Mouse (Mus musculus) spleen, adult 2 months (tissue): Measurements from ENCODE around the gene Blnk. TPM values are rescaled to one million over a fixed set of nuclear protein-coding genes. Genes with fewer than 3 reads are reported as not detected.

ENCODE experiments used
- DNase-seq, 2 experiments: peaks; one replicate each; pipeline versions ENCODE4 v3.0.0 to v3.0.0-alpha.2; 2012 to 2021; ENCODE audit warnings: low spot score in 2 of 2, low read depth in 1 of 2
- H3K27ac ChIP-seq: fragments of 200-500 bp; 2 replicates; pipeline ENCODE4 v1.5.1; 2012; ENCODE audit warnings: low read length, inconsistent platforms; ENCODE audit not compliant: insufficient read depth
- H3K27me3 ChIP-seq: fragments of 200-500 bp; 2 replicates; pipeline ENCODE4 v1.6.1; 2012; ENCODE audit warnings: mild to moderate bottlenecking, moderate library complexity, low read length, inconsistent platforms; ENCODE audit not compliant: control insufficient read depth, insufficient read depth
- H3K36me3 ChIP-seq: fragments of 200-500 bp; 2 replicates; pipeline ENCODE4 v1.6.1; 2012; ENCODE audit warnings: mild to moderate bottlenecking, low read length, inconsistent platforms; ENCODE audit not compliant: control insufficient read depth, insufficient read depth
- H3K4me1 ChIP-seq: fragments of 200-500 bp; 2 replicates; pipeline ENCODE4 v1.6.1; 2011; ENCODE audit warnings: inconsistent platforms; ENCODE audit not compliant: control insufficient read depth, insufficient read depth, insufficient read length
- H3K4me3 ChIP-seq: fragments of 200-500 bp; 2 replicates; pipeline ENCODE4 v1.5.1; 2011; ENCODE audit warnings: mild to moderate bottlenecking, inconsistent platforms; ENCODE audit not compliant: insufficient read depth, insufficient read length; ENCODE audit errors: extremely low read depth
- CTCF ChIP-seq: fragments of 200-500 bp; IDR thresholded peaks from 2 replicates; pipeline ENCODE4 v1.5.1; 2011; ENCODE audit warnings: mild to moderate bottlenecking, inconsistent platforms; ENCODE audit not compliant: insufficient read depth, insufficient read length, insufficient replicate concordance; ENCODE audit errors: extremely low read depth
- POLR2A ChIP-seq: fragments of 200-500 bp; IDR thresholded peaks from 2 replicates; pipeline ENCODE4 v1.6.1; 2011; ENCODE audit warnings: low read depth, low read length, inconsistent platforms
- WGBS: fragments of 180-500 bp; shearing (Covaris S2); methylation state at CpG from one replicate; pipeline ENCODE4 v1.1.7; 2018; 5-methylcytosine and 5-hydroxymethylcytosine counted together
- polyA plus RNA-seq: library from polyadenylated mRNA; depleted of rRNA; stranded (reverse); fragments of >200 nt; gene quantifications from 2 replicates; pipeline ENCODE4 v1.2.3, GENCODE M21; 2012; rRNA removed

The Blnk gene
- polyA plus RNA-seq: 54.3 and 61.0 TPM in 2 replicates

DNA sequence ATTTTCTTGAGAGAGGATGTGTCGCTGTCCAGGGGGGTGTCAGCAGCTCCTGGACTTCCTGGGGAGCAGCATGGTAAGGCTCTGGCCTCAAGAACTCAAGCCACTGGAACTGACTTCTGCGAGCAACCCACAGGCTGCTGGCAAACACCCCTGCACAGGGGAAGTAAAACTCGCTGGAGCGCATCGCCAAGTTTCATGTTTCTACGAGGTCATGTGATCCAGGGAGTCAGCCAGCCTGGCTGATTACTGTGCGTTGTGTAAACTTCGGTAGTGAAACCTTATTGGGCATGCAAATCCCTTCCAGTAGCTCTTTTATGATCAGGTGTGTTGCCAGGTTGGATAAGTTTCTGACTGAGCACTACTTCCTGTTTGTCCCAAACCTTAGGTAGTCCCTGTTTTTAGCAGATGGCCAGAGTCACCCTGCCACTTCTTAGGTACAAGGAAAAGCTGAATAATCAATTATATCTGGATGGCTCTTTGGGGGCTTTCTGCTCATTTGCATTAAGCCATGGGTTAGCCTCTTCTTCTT, at the start of gene Blnk:
Gene Blnk (minus strand): TSS at position 479 of the 529 bp plus-strand sequence.
- Histone ChIP-seq H3K4me3 (peak within 1 kb of the TSS; percentile 63), H3K36me3 (no peaks in the 10 kb centered on the region), H3K27ac (peak within 1 kb of the TSS; percentile 91), H3K4me1 (peaks cover 27% of the 10 kb centered on the region), H3K27me3 (no peaks in the 10 kb centered on the region)
- TF ChIP-seq CTCF (no peak), POLR2A (peak; percentile 92; the same call in 1 of the 2 replicates)
- peak; percentile 82 to 89 for DNase-seq
- 7% methylated on average over 8 of the region's 8 CpGs for WGBS

DNA sequence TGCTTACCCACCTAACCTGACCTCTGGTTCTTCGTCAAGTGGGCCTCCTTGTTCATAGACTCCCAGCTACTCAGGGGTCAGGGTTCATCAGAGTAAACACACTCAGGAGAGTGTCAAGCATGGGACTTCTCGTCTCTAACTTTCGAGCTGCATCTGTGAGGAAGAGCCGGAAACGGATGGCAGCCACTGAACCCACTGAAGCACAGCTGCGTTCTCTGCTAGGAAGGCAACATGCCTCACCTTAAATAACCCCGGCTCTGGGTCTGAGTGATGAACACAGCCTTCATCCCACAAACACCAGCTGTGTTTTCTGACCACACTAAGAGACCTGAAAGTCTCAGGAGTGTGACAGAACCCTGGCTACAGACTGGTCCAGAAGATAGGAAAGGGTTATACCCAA, 44.8 kb upstream of the Blnk start:
- TF ChIP-seq POLR2A: no peak
- TF ChIP-seq CTCF: no peak
- no peaks in the 10 kb centered on the region for H3K27me3 ChIP-seq
- no peak overlapping the region for H3K4me3 ChIP-seq
- DNase-seq: peak; percentile 18 to 43
- 0 out of 2 replicates have a peak overlapping the region, but pooled peaks have one; percentile 17 for H3K27ac ChIP-seq
- H3K36me3 ChIP-seq: no peaks in the 10 kb centered on the region
- WGBS: 5% methylated on average over 7 of the region's 7 CpGs
- H3K4me1 ChIP-seq: peaks cover 4% of the 10 kb centered on the region; the same call in 1 of the 2 replicates

DNA sequence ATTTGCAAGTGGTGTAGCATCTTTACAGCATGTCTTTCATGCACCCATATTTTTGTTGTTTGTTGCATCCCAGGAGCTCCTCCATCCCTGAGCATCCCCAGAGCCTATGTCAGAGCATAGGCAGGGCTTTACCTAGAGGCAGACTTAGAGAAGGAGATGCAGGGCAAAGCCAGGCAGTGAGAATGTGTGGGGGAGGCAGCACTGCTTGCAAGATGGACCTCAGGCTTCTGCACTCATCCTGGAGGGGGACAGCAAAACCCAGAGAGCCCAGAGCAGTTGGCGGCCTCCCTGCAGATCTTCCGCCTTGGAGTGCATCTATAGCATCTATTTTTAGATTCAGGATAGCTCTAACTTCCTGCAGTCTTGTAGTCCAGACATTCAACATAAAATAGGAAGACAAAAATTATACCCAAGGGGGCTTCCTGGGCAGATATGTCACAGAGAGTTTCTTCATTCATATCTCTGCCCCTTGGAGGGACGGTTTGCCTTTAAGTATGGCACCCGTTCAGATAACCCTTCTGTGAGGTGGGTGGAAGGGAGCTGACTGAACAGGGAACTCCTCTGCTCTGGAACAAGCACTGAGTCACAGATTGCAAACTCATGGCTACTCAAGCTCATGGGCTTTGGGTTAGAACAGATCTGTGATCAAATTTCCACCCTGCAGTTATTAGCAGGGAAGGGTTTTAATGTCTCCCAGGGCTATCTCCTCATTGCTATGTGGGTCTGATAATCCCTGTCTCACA, 41.6 kb upstream of the Blnk start:
- TF ChIP-seq CTCF: no peak
- no peak for TF ChIP-seq POLR2A
- DNase-seq: no peak
- H3K36me3 ChIP-seq: no peaks in the 10 kb centered on the region
- WGBS: 30% methylated on average over 4 of the region's 4 CpGs
- H3K27me3 ChIP-seq: no peaks in the 10 kb centered on the region
- H3K4me3 ChIP-seq: no peak overlapping the region
- H3K4me1 ChIP-seq: peaks cover 7% of the 10 kb centered on the region; the same call in 1 of the 2 replicates
- H3K27ac ChIP-seq: no peak overlapping the region

DNA sequence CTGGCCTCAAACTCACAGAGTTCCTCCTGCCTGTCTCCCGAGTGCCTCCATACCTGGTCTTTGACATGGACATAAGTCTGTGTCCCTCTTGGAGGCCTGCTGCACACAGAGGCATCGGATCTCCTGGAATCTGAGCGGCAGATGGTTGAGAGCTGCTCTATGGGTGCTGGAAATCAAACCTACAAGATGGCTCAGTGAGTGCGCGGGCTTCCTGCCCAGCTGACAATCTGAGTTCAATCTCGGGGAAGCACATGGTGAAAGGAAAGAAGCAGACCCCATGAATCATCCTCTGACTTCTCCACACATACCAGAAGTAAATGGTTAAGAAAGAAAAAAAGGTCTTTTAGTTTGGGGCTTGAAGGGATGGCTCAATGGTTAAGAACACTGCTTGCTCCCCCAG, 37.5 kb upstream of the Blnk start:
- Histone ChIP-seq H3K27ac (no peak overlapping the region), H3K36me3 (no peaks in the 10 kb centered on the region), H3K27me3 (no peaks in the 10 kb centered on the region), H3K4me3 (no peak overlapping the region), H3K4me1 (peaks cover 9% of the 10 kb centered on the region; the same call in 1 of the 2 replicates)
- TF ChIP-seq CTCF (no peak), POLR2A (no peak)
- no peak for DNase-seq
- 26% methylated on average over 6 of the region's 6 CpGs for WGBS

DNA sequence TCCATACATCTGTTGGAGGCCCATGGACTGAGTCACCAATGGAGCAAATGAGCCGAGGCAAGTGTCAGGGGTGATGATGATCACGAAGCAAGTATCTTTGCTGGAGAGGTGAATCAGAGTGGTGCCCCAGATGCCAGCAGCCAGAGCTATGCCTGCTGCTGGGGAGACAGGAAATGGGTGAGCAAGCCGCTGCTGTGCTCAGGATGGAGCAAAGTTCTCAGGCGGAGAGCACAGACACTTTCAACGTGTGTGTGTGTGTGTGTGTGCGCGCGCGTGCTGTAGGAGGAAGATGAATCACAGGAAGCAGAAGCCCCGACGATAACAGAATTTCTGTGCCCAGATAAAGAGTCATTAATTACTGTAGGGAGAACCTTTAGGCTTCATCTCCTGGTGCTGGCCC, 36.7 kb upstream of the Blnk start:
- 4% methylated on average over 11 of the region's 11 CpGs for WGBS
- TF ChIP-seq CTCF: no peak
- no peak for TF ChIP-seq POLR2A

DNA sequence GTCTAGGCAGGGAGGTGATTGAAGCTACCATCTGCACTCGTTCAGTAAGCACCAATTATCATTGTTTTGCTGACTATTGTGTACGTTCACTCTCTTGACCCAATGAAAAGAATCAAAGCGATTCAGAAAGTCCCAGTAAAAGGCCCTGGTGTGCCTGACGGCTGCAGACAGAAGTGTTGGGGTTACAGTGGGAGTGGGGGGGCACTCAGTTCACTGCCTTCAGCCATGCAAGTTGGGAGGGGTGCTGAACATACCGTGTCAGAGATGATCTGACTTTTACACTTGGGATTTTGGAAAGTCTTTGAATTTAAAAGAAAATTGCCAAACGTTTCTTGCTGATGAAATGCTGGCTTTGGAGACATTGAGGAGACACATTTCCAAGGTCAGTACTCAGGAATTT, 35.8 kb upstream of the Blnk start:
- H3K4me3 ChIP-seq: no peak overlapping the region
- no peaks in the 10 kb centered on the region for H3K27me3 ChIP-seq
- peaks cover 13% of the 10 kb centered on the region; the same call in 1 of the 2 replicates for H3K4me1 ChIP-seq
- no peaks in the 10 kb centered on the region for H3K36me3 ChIP-seq
- H3K27ac ChIP-seq: no peak overlapping the region
- 38% methylated on average over 6 of the region's 6 CpGs for WGBS
- DNase-seq: no peak
- no peak for TF ChIP-seq CTCF
- no peak for TF ChIP-seq POLR2A

More for the DNA sequence above, 36.7 kb upstream of the Blnk start:
- peak overlapping the region; percentile 61 for H3K27ac ChIP-seq
- H3K36me3 ChIP-seq: no peaks in the 10 kb centered on the region
- DNase-seq: peak; percentile 36 to 64
- H3K27me3 ChIP-seq: no peaks in the 10 kb centered on the region
- H3K4me1 ChIP-seq: peaks cover 13% of the 10 kb centered on the region; the same call in 1 of the 2 replicates
- H3K4me3 ChIP-seq: peak overlapping the region; percentile 31; the same call in 1 of the 2 replicates

DNA sequence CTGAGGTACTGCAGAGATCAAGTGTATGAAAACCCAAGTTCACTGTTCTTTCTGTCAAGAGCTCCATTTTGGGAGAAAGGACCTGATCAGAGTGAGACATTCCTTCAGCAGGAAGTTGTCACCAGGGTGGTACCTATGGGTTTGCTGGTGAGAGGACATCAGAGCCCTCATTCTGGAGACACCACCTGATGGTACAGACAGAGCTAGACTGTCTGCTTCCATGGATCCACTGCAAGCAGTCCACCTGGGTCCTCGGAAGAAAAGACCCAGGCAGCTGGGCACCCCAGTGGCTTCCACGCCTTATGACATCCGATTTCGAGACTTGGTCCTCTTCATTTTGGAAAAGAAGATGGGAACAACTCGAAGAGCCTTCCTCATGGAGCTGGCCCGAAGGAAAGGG, 34.9 kb upstream of the Blnk start, which contains the start of gene Dntt:
Gene Dntt (plus strand): TSS at position 57 of the 400 bp plus-strand sequence.
- Histone ChIP-seq H3K27ac (no peak within 1 kb of the TSS), H3K4me3 (no peak within 1 kb of the TSS), H3K27me3 (no peaks in the 10 kb centered on the region), H3K4me1 (peaks cover 13% of the 10 kb centered on the region; the same call in 1 of the 2 replicates), H3K36me3 (no peaks in the 10 kb centered on the region)
- 49% methylated on average over 6 of the region's 6 CpGs for WGBS
- DNase-seq: no peak
- TF ChIP-seq POLR2A (no peak), CTCF (no peak)
